Mouse (Mus musculus) liver, adult (tissue): ENCODE measurements around the gene Apobec4.

Experiments
- GATA4 ChIP-seq: IDR thresholded peaks from 2 replicates; pipeline ENCODE4 v1.6.1; 2014; ENCODE audit warnings: mild to moderate bottlenecking, low read length; ENCODE audit not compliant: insufficient replicate concordance

Gene Apobec4

GRCm38 (mm10) chr1:152790821-152791220, 40.5 kb downstream of the Apobec4 start:
- peak; percentile 48; the same call in 1 of the 2 replicates for TF ChIP-seq GATA4

- TF ChIP-seq GATA4, result no peak
Observed at GRCm38 (mm10) chr1:152791269-152791668, 40.9 kb downstream of the Apobec4 start.

GRCm38 (mm10) chr1:152792736-152793494, 42.6 kb downstream of the Apobec4 start:
- TF ChIP-seq GATA4, result no peak

- no peak for TF ChIP-seq GATA4
Observed at GRCm38 (mm10) chr1:152793495-152794130, 43.3 kb downstream of the Apobec4 start.

GRCm38 (mm10) chr1:152795688-152796255, 45.4 kb downstream of the Apobec4 start:
- TF ChIP-seq GATA4, result no peak

- no peak for TF ChIP-seq GATA4
Observed at GRCm38 (mm10) chr1:152796683-152797263, 46.4 kb downstream of the Apobec4 start.

GRCm38 (mm10) chr1:152798125-152798524, 47.8 kb downstream of the Apobec4 start:
- no peak for TF ChIP-seq GATA4

GRCm38 (mm10) chr1:152799897-152800296, 49.5 kb downstream of the Apobec4 start, which contains the start of gene Ncf2:
TSS of gene Ncf2 (plus strand) at chr1:152800194.
- no peak for TF ChIP-seq GATA4

GRCm38 (mm10) chr1:152800633-152801176, 50.4 kb downstream of the Apobec4 start:
- no peak for TF ChIP-seq GATA4

GRCm38 (mm10) chr1:152804907-152805306, 54.6 kb downstream of the Apobec4 start:
- no peak for TF ChIP-seq GATA4
